Mouse (Mus musculus) naive thymus-derived CD4-positive, alpha-beta T cell, adult 2 months (primary cell): ENCODE measurements at regions not wholly inside any gene's neighbourhood (a gene's known extent, or its start where the extent isn't known, plus 50 kb on each side); places are given as distances from the start of the nearest gene placed in this dataset.

ENCODE experiments used
- DNase-seq: peaks from one replicate; pipeline ENCODE4 v3.0.0-alpha.2; 2011; ENCODE audit warnings: low read depth

- DNase-seq, result no peak
Observed at GRCm38 (mm10) chr8:125367374-125367773, 202.2 kb downstream of the Sipa1l2 start.

DNA sequence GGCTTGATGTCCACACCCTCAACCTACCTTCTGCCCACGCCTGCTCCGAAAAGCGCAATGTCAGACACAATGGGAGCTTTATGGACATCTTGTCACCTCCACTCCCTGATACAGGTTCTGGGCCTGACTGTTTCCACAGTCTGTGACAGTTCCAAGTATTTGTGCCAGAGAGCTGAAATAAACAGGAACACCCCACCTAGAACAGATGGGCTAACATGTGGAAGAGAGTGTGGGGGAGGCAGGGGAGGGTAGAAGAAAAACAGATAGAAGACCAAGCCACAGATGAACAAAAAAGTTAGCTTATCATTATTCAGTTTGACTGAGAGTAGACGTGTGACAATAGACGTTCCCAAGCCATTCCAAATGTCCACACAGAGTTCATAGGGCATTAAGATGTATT lies 204.6 kb downstream of the Sipa1l2 start:
- no peak for DNase-seq

DNA sequence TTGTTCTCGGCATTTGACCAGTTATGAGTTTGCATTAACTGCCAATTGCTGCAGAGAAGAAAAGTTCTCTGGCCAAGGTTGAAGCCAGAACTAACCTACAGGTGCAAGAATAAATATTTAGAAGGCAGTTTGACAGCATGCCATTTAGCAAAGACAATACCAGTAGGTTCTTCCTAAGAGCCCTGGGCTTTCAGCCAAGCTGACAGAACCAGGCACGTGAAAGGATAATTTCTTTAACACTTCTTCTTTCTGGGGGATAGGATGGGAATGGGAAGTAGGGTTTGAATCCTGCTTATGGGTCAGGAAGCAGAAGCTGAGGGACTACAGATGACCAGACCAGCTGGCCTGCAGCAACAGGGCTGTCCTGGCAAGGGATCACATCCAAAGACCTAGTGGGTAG lies 210.2 kb downstream of the Sipa1l2 start:
- DNase-seq, result no peak

DNA sequence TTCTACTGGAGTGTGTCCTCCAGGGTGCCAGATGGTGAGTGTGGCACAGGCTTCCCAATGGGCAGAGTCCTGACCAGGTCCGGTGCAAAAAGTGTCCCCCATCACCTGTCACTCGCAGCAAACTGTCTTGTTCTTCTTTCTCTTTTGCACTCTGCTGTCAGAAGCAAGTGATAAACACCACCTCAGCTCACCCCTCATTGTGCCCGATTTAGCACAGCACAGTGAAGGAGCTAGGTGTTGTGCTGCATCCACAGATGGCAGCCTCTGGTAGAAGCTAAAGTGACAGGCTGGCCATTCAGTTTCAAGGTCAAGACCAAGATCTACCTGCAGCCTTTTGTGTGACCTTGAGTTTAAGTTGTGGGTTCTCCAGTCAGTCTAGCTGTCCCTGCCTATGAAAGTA lies 211.8 kb downstream of the Sipa1l2 start:
- no peak for DNase-seq

- no peak for DNase-seq
Observed at GRCm38 (mm10) chr8:125355059-125355509, 214.5 kb downstream of the Sipa1l2 start.

- no peak for DNase-seq
Observed at GRCm38 (mm10) chr8:125352276-125352675, 217.3 kb downstream of the Sipa1l2 start.

GRCm38 (mm10) chr8:125351486-125352032 lies 218.0 kb downstream of the Sipa1l2 start:
- peak; percentile 59 for DNase-seq

DNA sequence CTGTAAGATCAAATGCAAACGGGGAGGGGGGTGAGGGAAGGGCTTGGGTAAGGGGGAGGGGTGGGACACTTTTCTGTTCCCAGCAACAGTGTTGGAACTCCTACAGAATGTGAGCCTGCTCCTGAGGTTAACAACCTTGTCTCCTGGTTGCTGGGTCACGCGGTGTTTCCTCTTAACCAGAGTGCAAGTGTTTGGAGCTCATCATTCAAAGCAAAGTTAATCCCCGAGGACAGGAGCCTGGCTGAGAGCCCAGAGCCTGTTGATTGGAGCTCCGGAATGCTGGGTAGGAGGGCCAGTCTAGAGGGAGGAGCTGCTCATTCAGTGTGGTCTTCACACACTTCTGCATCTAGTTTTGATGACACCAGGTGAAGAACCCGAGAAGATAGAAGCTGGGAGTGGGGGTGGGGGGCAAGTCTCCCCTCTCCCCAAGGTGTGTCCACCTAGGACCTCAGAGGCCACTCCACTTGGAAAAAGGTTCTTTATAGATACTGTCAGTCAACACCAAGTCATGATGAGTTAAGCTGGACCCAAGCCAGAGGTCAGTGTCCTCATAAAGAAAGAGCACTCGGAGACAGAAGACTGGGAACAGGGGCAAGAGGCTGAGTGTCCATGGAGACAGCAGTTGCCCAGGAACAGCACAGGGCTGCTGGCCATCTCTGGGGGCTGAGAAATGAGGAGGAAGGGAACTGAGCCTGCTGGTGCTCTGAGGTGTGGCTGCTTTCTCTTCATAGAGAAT lies 220.2 kb downstream of the Sipa1l2 start:
- DNase-seq, result no peak

DNA sequence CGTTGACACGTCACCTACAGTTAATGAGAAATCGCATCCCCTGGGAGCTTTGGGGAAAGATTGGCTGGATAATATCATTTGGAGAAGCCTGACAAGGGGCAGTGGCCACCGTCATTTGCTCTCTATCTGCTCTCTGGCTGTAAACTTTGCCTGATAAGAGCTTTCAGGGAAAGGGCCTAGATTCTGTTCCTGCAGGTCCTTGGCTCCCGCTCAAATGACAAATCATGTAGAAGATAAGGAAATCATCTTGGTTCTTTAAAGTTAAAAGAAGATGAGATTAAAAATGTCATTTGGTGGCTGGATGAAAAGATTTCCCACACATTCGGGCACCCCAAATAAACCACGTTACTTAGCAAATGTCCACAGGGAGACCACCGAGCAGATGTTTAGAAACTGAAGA lies 223.4 kb downstream of the Sipa1l2 start:
- DNase-seq, result no peak

DNA sequence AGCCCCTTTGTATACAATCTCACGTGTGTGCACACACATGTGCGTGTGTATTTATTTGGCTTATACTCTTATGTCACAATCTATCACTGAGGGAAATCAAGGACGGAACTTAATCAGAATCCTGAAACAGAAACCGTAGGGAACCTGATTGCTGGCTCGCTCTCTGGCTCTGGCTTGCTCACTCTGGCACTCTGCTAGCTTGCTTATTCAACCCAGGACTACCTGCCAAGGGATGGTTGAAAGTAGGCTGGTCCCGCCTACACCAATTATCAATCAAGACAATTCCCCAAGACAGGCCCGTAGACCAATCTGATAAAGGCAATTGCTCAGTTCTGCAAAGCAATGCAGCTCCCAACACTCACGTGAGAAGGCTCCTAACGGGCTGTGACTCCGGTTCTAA lies 224.0 kb downstream of the Sipa1l2 start:
- DNase-seq, result no peak

DNA sequence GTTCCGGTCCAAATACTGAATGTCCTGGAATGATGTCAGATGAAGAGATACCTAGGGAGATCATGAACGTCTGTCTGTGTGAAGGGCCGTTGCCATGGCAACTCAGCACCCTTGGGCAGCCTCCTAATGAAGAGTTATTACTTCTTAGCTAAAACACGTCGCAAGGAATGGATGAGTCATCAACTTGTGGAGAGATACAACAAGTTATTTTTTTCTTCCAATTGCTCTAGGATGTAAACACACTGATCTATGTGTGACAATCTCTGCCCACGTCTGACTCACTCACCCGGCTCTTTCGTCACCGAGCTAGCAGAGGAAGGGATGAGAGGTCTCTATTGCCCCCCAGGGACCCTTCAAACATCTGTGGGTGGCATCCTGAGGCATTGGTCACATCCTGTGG lies 225.7 kb downstream of the Sipa1l2 start:
- DNase-seq, result peak; percentile 23

DNA sequence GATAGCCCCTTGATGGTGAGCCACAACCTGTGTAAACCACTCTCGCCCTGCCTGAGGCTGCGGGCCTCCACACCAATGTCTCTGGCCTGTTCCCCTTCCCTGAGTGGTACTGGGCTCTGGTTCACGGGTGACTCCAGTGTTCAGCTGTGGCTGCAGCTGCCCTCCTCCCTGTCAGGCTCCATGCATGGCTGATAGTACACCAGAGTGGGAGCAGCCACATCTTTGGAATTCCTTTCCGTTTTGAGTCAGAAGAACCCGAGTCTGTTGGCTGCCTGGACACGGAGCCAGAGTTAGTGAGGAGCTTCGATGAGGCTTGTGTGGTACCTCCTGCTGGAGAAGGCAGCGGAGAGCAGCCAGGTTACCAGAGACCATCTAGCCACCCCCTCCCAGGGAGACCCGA lies 227.1 kb downstream of the Sipa1l2 start:
- DNase-seq, result no peak

DNA sequence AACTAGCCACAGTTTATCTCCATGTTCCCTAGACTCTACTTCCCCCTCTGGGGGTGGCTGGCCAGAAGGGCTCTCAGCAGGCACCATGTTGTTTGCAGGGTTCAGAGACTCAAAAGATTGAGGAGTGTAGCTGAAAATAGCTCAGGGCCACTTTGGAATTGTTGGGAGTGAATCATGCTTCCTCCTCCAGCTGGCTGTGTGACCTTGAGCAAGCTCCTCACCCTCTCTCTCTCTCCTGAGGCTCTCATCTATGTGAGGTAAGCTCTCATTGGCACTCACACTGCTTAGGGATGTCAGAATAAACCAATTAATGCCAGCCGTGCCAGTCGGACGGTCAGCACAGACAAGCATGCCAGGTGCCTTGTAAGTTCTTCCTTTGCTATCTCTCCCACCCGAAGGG lies 228.0 kb downstream of the Sipa1l2 start:
- DNase-seq, result no peak

GRCm38 (mm10) chr8:125338222-125338621 lies 231.4 kb downstream of the Sipa1l2 start:
- DNase-seq, result peak; percentile 21

GRCm38 (mm10) chr8:125337444-125338077 lies 232.0 kb downstream of the Sipa1l2 start:
- DNase-seq, result peak; percentile 81

DNA sequence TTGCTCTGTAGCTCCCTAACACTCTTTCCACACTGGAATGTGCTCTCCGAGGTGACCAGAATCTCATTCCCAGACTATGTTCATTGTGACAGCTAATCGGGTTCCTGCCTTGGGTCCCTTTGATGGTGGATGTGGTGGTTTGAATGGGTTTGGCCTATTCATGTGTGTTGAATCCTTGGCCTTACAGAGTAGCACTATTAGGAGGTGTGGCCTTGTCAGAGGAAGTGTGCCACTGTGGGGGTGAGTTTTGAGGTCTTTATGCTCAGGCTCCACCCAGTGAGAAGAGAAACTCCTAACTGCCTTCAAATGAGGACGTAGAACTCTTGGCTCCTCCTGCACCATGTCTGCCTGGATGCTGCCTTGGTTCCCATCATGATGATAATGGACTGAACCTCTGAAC lies 232.8 kb downstream of the Sipa1l2 start:
- DNase-seq, result peak; percentile 71

GRCm38 (mm10) chr8:125335575-125336370 lies 233.8 kb downstream of the Sipa1l2 start:
- DNase-seq, result no peak

DNA sequence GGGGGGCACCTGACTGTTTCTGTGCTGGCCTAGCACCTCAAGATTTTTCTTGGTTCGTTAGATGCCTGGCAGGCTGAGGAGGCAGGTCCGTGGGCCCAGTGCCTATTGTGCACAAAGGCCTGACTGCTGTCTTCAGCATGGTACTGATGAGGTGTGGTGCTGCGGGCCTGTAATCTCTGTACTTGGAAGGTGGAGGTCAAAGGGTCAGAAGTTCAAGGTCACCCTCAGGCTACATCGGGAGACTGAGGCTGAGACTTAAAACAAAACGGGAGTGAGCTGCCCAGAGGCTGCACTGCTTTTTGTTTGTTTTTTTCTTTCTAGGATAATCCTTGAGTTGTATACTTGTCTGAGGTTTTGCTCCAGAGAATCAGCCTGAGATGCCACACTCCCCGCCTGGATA lies 234.4 kb downstream of the Sipa1l2 start:
- DNase-seq, result no peak

- DNase-seq, result no peak
Observed at GRCm38 (mm10) chr8:125330638-125331037, 239.0 kb downstream of the Sipa1l2 start.

DNA sequence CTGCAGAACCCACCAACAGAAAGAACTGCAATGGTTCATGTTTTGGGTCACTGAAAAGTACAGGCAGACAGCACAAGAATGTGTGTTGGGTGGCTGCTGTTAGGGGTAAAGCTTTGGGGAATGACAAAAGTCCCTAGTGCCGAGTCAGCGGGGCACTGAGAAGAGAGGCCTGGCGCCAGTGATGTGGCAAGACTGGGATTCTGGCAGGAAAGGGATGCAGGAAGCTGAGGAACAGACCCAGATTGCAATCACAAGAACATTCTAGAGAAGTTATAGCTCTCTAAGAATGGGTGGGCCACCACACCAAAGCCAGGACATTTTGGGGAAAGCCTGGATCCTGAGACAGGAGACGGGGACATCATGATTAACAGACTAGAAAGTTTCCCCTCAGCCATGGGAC lies 241.0 kb downstream of the Sipa1l2 start:
- DNase-seq, result no peak

DNA sequence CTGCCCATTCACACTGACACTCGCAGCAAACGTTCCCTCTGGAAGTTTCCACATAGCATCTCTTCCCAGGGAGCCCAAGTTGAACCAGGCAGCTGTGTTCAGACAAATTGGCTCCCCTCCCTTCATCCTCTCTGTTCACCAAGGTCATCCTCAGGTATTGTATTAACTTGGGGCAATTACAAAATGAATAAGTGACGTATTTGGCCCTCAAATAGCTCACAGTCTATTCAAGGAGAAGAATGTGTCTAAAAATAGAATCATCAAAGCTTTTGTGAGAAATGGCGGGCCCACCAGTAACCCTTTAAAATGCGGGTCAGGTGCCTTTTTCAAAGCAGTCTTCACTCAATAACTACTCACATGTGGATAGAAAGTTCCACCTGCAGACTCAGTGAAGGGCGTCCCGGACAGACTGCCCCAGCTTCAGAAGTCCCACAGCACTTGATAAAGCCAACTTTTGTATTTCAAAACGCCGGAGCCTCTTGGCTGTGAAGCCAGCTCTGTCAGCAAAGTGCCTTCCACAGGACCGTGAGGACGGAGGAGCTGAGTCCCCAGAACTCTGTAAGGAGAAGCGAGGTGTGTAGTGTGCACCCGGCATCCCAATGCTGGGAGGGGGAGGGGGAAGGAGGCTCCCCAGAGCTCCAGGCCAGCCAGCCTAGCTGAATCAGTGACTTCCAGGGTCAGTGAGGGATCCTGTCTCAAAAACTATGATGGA lies 241.9 kb downstream of the Sipa1l2 start:
- DNase-seq, result no peak

GRCm38 (mm10) chr8:125327006-125327405 lies 242.6 kb downstream of the Sipa1l2 start:
- no peak for DNase-seq
